Mouse (Mus musculus) liver, adult 2 months (tissue): ENCODE data around the gene Slc25a27.

Experiments
- CTCF ChIP-seq: fragments of 200-500 bp; IDR thresholded peaks from 2 replicates; pipeline ENCODE4 v1.5.1; 2011; ENCODE audit warnings: low read depth, low read length, control low read depth
- POLR2A ChIP-seq: fragments of 200-500 bp; IDR thresholded peaks from 2 replicates; pipeline ENCODE4 v1.6.1; 2011; ENCODE audit warnings: low read length, control low read depth; ENCODE audit not compliant: insufficient read depth; ENCODE audit errors: extremely low read depth

DNA sequence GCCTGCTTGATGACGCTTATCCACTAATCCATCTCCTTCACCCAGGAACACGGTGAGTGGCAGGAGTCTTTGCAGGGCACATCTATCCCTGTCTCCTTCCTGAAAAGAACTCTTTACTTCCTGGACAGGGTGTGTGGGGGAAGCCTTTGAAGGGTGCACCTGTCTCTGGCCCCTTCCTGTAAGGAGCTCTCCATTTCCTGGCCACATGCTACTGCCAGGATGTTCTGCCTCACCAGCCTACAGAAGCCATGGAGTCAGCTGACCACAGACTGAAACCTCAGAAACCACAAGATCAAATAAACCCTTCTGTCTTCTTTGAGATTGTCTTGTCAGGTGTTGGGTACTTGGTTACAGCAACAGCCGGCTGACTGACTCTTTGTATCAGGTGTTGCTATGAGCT lies 21.9 kb downstream of the Slc25a27 start:
- TF ChIP-seq CTCF (no peak), POLR2A (no peak)
